Mouse (Mus musculus): Measurements from ENCODE around the gene Il6ra. TPM values are rescaled to one million over a fixed set of nuclear protein-coding genes. Genes with fewer than 3 reads are reported as not detected.
A peak's percentile ranks its signal among the peaks of the same experiment; 100 is the strongest.

Il6ra gene
- polyA plus RNA-seq, 1 experiment from 2014 or later: 0.47 TPM

DNA sequence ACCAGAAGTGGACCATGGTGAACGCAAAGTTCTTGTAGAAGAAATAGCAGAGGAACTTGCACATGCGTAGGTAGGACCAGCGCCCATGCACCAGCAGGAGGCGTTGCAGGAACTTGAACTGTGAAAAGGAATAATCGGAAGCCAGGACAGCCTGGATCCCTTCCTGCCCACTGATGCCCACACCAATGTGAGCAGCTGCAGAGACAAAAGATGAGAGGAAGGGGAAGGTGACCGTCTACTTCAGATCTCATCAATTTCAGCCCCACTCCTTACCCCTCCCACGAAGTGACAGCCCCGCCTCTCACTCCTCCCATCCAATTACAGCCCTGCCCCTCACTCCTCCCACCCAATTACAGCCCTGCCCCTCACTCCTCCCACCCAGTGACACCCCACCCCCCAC is 32.0 kb upstream of the Il6ra start:
- no peak for ATAC-seq (ENCODE audit: insufficient number of reproducible peaks, low FRiP score)
- no peaks in the 10 kb centered on the region for H3K27me3 ChIP-seq (replicated peaks)
- no peak overlapping the region for H3K9ac ChIP-seq
- no peak overlapping the region for H3K27ac ChIP-seq (ENCODE audit: poor library complexity, severe bottlenecking)
- H3K4me1 ChIP-seq (replicated peaks): peaks cover 14% of the 10 kb centered on the region; the same call in 1 of the 2 replicates
- H3K36me3 ChIP-seq: peaks cover 100% of the 10 kb centered on the region
- no peak overlapping the region for H3K4me2 ChIP-seq
- 81% methylated on average over 8 of the region's 8 CpGs for WGBS
- no peaks in the 10 kb centered on the region for H3K9me3 ChIP-seq (replicated peaks)
- H3K4me3 ChIP-seq: no peak overlapping the region

DNA sequence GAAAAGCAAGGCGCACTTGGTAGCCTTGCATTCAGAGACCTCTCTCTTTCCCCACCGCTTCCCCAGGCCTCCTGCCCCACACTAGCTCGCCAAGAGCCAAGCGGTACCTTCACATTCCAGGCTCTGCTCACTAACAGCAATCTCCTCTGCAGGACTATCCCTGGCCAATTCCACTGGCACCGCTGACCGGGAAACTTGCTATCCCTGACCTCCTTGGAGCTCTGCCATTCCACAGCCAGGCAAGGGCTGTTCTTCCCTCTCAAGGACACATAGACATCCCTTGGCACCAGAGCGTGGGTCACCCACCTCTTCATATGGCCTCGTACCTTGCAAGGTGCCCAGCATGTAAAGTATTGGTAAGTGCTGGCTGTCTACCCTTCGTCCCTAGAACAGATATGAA is 29.9 kb upstream of the Il6ra start:
- ATAC-seq (ENCODE audit: insufficient number of reproducible peaks, low FRiP score): no peak
- no peak overlapping the region for H3K27ac ChIP-seq (ENCODE audit: poor library complexity, severe bottlenecking)
- no peak overlapping the region for H3K4me2 ChIP-seq
- no peaks in the 10 kb centered on the region for H3K4me1 ChIP-seq (replicated peaks)
- H3K4me3 ChIP-seq: no peak overlapping the region
- H3K36me3 ChIP-seq: peaks cover 96% of the 10 kb centered on the region
- no peaks in the 10 kb centered on the region for H3K27me3 ChIP-seq (replicated peaks)
- 86% methylated on average over 9 of the region's 9 CpGs for WGBS
- no peak overlapping the region for H3K9ac ChIP-seq
- H3K9me3 ChIP-seq (replicated peaks): no peaks in the 10 kb centered on the region

DNA sequence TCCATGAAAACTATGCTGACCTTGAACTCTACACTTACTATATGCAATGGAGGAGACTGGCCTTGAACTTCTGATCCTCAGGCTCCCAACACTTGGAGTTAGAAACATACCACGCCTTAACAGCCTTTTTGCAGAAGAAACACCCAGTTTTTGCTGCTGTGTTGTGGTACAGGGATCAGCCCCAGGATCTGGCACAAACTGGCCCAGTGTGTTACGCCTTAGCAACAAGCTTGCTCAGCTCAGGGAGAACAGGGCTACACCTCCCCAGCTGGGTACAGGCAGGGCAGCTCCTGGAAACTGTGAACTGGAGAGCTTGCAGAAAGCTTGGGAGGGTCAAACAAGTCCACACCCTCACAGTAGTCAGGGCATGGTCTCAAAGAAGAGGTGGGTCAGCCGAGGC is 23.5 kb upstream of the Il6ra start:
- Histone ChIP-seq H3K9ac (no peak overlapping the region), H3K4me1 (replicated peaks) (no peaks in the 10 kb centered on the region), H3K27me3 (replicated peaks) (no peaks in the 10 kb centered on the region), H3K36me3 (peaks cover 59% of the 10 kb centered on the region), H3K4me3 (no peak overlapping the region), H3K27ac (ENCODE audit: poor library complexity, severe bottlenecking) (no peak overlapping the region), H3K9me3 (replicated peaks) (no peaks in the 10 kb centered on the region), H3K4me2 (no peak overlapping the region)
- 89% methylated on average over 3 of the region's 3 CpGs for WGBS
- ATAC-seq (ENCODE audit: insufficient number of reproducible peaks, low FRiP score): no peak

DNA sequence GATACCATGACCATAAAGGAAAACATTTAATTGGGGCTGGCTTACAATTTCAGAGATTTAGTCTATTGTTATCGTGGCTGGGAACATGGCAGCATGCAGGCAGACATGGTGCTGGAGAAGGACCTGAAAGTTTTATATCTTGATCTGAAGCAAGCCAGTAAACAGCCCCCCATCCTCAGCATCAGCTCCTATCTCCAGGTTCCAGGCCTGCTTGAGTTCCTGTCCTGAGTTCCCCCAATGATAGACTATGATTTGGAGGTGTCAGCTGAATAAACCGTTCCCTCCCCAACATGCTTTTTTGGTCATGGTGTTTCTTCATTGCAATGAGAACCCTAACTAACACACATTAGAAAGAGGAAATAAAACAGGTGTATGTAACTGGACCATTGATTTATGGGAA is 19.9 kb upstream of the Il6ra start:
- Histone ChIP-seq H3K27me3 (replicated peaks) (no peaks in the 10 kb centered on the region), H3K36me3 (peaks cover 27% of the 10 kb centered on the region), H3K4me3 (no peak overlapping the region), H3K27ac (ENCODE audit: poor library complexity, severe bottlenecking) (no peak overlapping the region), H3K4me1 (replicated peaks) (no peaks in the 10 kb centered on the region), H3K9me3 (replicated peaks) (no peaks in the 10 kb centered on the region), H3K9ac (no peak overlapping the region), H3K4me2 (no peak overlapping the region)
- ATAC-seq (ENCODE audit: insufficient number of reproducible peaks, low FRiP score): no peak
- 90% methylated on average over 2 of the region's 2 CpGs for WGBS

DNA sequence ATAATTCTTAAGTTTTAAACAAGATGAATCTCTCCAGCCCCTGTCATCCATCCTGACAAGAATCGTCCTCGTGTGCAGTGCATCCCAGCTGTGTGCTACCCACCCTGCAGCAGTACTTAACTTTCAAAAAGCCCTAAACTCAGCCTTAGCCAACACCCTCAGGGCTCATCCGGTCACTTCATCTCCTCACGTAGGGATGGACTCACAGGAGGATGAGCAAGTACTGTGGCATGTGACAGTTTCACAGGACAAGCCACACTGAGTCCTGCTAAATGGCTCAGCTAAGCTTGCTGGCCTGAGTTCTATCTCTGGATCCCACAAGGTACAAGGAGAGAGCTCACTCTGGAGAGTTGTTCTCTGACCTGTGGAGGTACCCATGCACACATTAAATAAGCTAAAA is 16.0 kb upstream of the Il6ra start:
- WGBS: 75% methylated on average over 4 of the region's 4 CpGs
- no peak overlapping the region for H3K4me3 ChIP-seq
- no peaks in the 10 kb centered on the region for H3K27me3 ChIP-seq (replicated peaks)
- no peaks in the 10 kb centered on the region for H3K4me1 ChIP-seq (replicated peaks)
- H3K36me3 ChIP-seq: 0 out of 2 replicates have a peak, but pooled peaks cover under 1% of the 10 kb centered on the region
- no peak overlapping the region for H3K27ac ChIP-seq (ENCODE audit: poor library complexity, severe bottlenecking)
- no peak for ATAC-seq (ENCODE audit: insufficient number of reproducible peaks, low FRiP score)
- no peaks in the 10 kb centered on the region for H3K9me3 ChIP-seq (replicated peaks)
- no peak overlapping the region for H3K9ac ChIP-seq
- H3K4me2 ChIP-seq: no peak overlapping the region

DNA sequence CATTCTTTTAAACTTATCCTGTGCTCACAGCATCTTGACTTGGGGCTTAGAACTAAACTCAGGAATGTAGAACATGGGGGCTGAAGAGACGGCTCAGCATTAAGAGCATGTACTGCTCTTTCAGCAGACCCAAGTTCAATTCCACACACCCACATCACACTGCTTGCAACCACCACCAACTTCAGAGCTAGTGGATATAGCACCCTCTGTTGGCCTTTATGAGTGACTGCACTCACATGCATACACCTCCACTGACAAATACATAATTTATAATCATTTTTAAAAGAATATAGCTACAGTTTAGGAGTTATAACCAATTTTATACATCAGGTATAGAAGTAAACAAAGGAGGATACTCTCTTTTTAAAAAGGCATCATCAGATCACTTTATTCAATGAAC is 13.4 kb upstream of the Il6ra start:
- H3K9ac ChIP-seq: no peak overlapping the region
- no peak for ATAC-seq (ENCODE audit: insufficient number of reproducible peaks, low FRiP score)
- no peak overlapping the region for H3K4me2 ChIP-seq
- no peak overlapping the region for H3K27ac ChIP-seq (ENCODE audit: poor library complexity, severe bottlenecking)
- no peaks in the 10 kb centered on the region for H3K36me3 ChIP-seq
- no peak overlapping the region for H3K4me3 ChIP-seq
- no peaks in the 10 kb centered on the region for H3K9me3 ChIP-seq (replicated peaks)
- no peaks in the 10 kb centered on the region for H3K27me3 ChIP-seq (replicated peaks)
- no peaks in the 10 kb centered on the region for H3K4me1 ChIP-seq (replicated peaks)
- WGBS: 89% methylated on average over 1 of the region's 1 CpGs

DNA sequence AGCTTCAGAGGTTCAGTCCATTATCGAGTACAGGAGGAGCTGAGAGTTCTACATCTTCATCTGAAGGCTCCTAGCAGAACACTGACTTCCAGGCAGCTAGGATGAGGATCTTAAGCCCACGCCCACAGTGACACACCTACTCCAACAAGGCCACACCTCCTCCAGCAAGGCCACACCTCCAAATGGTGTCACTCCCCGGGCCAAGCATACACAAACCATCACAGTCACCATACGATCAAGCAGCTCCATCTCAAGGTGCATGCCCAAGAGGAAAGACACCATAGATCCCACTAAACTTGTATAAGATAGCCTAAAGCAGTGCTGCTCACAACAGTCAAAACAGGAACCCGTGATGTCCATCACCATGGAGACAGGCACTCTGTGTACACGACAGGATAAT is 7.7 kb upstream of the Il6ra start:
- Histone ChIP-seq H3K9me3 (replicated peaks) (no peaks in the 10 kb centered on the region), H3K36me3 (no peaks in the 10 kb centered on the region), H3K27ac (ENCODE audit: poor library complexity, severe bottlenecking) (no peak overlapping the region), H3K27me3 (replicated peaks) (0 out of 2 replicates have a peak, but pooled peaks cover 4% of the 10 kb centered on the region), H3K4me3 (no peak overlapping the region), H3K4me1 (replicated peaks) (no peaks in the 10 kb centered on the region), H3K4me2 (no peak overlapping the region), H3K9ac (no peak overlapping the region)
- 55% methylated on average over 6 of the region's 6 CpGs for WGBS
- ATAC-seq (ENCODE audit: insufficient number of reproducible peaks, low FRiP score): no peak

DNA sequence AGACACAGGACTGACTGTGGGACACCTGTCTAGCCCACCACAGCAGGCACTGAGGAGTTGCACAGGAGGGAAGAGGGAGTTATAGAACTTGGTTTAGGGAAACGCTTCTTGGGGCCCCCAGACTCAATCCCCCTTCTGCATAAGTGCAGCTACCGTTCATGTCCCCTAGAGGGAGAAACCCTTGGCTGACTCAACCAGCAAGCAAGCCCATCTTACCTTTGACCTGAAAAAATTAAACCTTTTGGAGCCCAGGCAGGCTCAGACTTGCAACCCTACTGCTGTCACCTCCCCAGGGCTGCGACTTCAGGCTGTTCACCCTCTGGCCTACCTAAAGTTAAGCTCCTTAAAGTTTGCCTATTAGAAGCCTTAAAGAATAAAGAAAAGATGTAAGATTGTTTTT is 4.4 kb upstream of the Il6ra start:
- H3K4me3 ChIP-seq: no peak overlapping the region
- no peak overlapping the region for H3K9ac ChIP-seq
- no peak overlapping the region for H3K4me2 ChIP-seq
- 51% methylated on average over 3 of the region's 3 CpGs for WGBS
- peaks cover 3% of the 10 kb centered on the region; the same call in 1 of the 2 replicates for H3K4me1 ChIP-seq (replicated peaks)
- no peaks in the 10 kb centered on the region for H3K9me3 ChIP-seq (replicated peaks)
- ATAC-seq (ENCODE audit: insufficient number of reproducible peaks, low FRiP score): no peak
- H3K27me3 ChIP-seq (replicated peaks): peaks cover 22% of the 10 kb centered on the region
- no peaks in the 10 kb centered on the region for H3K36me3 ChIP-seq
- no peak overlapping the region for H3K27ac ChIP-seq (ENCODE audit: poor library complexity, severe bottlenecking)

DNA sequence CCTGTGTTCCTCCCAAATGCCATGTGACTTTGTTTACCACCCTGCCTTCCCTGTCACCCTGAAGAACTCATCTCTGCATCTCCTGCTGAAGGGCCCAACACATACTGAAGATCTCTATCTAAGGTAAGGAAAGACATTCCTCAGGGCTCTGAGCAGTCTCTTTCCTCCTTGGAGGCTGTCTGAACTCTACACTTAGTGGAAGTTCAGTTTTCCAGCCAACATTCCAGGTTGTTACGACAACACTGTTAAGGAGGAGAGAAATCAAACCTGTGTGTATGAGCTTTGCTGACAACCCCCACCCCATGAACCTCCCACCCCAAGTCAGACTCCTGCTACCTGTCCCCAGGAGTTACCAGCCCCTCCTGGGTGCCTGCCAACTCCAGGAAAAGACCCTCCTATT is 3.6 kb upstream of the Il6ra start:
- ATAC-seq (ENCODE audit: insufficient number of reproducible peaks, low FRiP score): no peak
- H3K4me2 ChIP-seq: no peak overlapping the region
- 43% methylated on average over 1 of the region's 1 CpGs for WGBS

DNA sequence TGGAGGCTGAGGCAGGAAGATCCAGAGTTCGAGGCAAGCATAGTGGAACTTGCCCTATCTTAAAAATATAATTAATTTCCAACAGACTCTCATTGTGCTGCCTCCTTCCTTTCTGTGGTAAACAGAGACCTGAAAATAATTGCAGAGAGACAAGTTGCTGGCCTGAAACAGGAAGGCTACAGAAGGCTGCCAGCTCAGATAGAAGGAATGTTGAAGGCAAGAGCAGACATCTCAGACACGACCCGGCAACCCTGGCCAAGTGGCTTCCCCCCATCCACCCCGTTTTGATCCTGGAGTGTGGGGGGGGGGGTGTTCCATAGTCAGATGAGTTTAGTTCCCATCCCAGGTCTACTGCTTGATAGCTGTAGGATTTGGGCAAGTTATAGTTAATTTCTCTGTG is 1.7 kb upstream of the Il6ra start:
- Histone ChIP-seq H3K9me3 (replicated peaks) (no peaks in the 10 kb centered on the region), H3K27ac (ENCODE audit: poor library complexity, severe bottlenecking) (no peak overlapping the region), H3K9ac (no peak overlapping the region), H3K4me2 (no peak overlapping the region), H3K4me3 (no peak overlapping the region), H3K36me3 (no peaks in the 10 kb centered on the region), H3K4me1 (replicated peaks) (peaks cover 7% of the 10 kb centered on the region; the same call in 1 of the 2 replicates), H3K27me3 (replicated peaks) (peaks cover 40% of the 10 kb centered on the region)
- 46% methylated on average over 4 of the region's 4 CpGs for WGBS
- ATAC-seq (ENCODE audit: insufficient number of reproducible peaks, low FRiP score): no peak

More for the DNA sequence above, 3.6 kb upstream of the Il6ra start:
- peaks cover 29% of the 10 kb centered on the region for H3K27me3 ChIP-seq (replicated peaks)
- peaks cover 7% of the 10 kb centered on the region; the same call in 1 of the 2 replicates for H3K4me1 ChIP-seq (replicated peaks)
- H3K27ac ChIP-seq (ENCODE audit: poor library complexity, severe bottlenecking): no peak overlapping the region
- no peak overlapping the region for H3K4me3 ChIP-seq
- no peaks in the 10 kb centered on the region for H3K9me3 ChIP-seq (replicated peaks)
- H3K36me3 ChIP-seq: no peaks in the 10 kb centered on the region
- H3K9ac ChIP-seq: no peak overlapping the region

DNA sequence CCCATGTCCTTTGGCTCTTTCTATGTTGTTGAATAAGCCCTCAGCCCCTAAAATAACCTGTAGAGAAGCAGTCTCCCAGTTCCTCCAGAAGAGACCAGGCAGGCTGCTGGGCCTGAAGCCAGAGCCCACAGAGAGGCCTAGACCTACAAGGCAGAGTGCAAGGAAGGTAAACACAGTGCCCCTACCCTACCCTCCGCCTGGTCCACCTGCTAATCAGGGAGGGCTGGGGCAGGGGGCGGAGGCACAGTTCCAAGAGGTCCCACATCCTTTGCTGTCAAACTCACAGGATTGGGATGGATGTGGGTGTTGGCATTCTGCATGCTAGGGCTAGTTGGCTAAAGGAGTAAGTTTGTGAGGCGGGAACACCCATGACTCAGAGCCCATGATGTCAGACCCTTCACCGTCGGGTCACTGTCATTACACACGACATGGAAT is 871 bp downstream of the Il6ra start:
- H3K4me2 ChIP-seq: peak overlapping the region; percentile 93
- no peak overlapping the region for H3K9ac ChIP-seq
- no peaks in the 10 kb centered on the region for H3K9me3 ChIP-seq (replicated peaks)
- peak overlapping the region; percentile 53 for H3K4me3 ChIP-seq
- peaks cover 7% of the 10 kb centered on the region; the same call in 1 of the 2 replicates for H3K4me1 ChIP-seq (replicated peaks)
- peaks cover 53% of the 10 kb centered on the region for H3K27me3 ChIP-seq (replicated peaks)
- ATAC-seq (ENCODE audit: insufficient number of reproducible peaks, low FRiP score): 0 out of 2 replicates have a peak, but pooled peaks have one; percentile 9
- H3K36me3 ChIP-seq: no peaks in the 10 kb centered on the region
- 32% methylated on average over 6 of the region's 6 CpGs for WGBS
- no peak overlapping the region for H3K27ac ChIP-seq (ENCODE audit: poor library complexity, severe bottlenecking)

DNA sequence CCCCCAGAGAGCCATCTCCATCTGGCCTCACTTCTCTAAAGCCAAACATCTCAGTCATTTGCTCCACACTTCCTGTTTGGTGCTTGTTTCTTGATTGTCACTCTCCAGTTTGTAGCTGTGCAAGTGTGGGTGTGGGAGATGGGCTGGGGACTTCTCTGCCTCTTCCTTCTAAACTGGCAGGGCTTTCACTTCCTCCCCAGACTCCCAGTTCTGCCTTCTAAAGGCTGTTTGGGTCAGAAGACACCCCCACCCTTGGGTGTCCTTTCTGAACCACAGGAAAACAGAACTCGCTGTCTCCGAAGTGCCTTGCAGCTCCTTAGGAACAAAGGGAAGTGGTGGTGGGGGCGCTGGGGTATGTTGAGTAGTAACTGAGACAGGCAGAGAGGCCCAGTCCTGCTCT is 1.8 kb downstream of the Il6ra start:
- no peak overlapping the region for H3K27ac ChIP-seq (ENCODE audit: poor library complexity, severe bottlenecking)
- 78% methylated on average over 3 of the region's 3 CpGs for whole genome bisulfite sequencing
- no peak overlapping the region for H3K4me3 ChIP-seq
- ATAC-seq (ENCODE audit: insufficient number of reproducible peaks, low FRiP score): no peak
- no peak overlapping the region for H3K4me2 ChIP-seq
- no peak overlapping the region for H3K9ac ChIP-seq
- no peaks in the 10 kb centered on the region for H3K36me3 ChIP-seq
- H3K27me3 ChIP-seq (replicated peaks): peaks cover 53% of the 10 kb centered on the region
- H3K9me3 ChIP-seq (replicated peaks): no peaks in the 10 kb centered on the region
- H3K4me1 ChIP-seq (replicated peaks): peaks cover 9% of the 10 kb centered on the region; the same call in 1 of the 2 replicates

Measured in heart, embryonic 12.5 days (tissue).